Mouse (Mus musculus): ENCODE measurements around the gene Robo4. TPM values are rescaled to one million over a fixed set of nuclear protein-coding genes. Genes with fewer than 3 reads are reported as not detected.

Gene Robo4
- polyA plus RNA-seq, 1 experiment from 2014 or later: 6.2 TPM

GRCm38 (mm10) chr9:37432026-37432666, 30.4 kb downstream of the Robo4 start:
- Histone ChIP-seq H3K9me3 (replicated peaks) (no peaks in the 10 kb centered on the region), H3K4me2 (peak overlapping the region; percentile 68), H3K27ac (ENCODE audit: poor library complexity, severe bottlenecking) (no peak overlapping the region), H3K4me3 (peak overlapping the region; percentile 39), H3K27me3 (replicated peaks) (peaks cover 83% of the 10 kb centered on the region), H3K4me1 (replicated peaks) (peaks cover 24% of the 10 kb centered on the region), H3K9ac (no peak overlapping the region), H3K36me3 (no peaks in the 10 kb centered on the region)
- WGBS: 3% methylated on average over 16 of the region's 17 CpGs
- ATAC-seq (ENCODE audit: insufficient number of reproducible peaks, low FRiP score): no peak

GRCm38 (mm10) chr9:37432720-37433421, 31.2 kb downstream of the Robo4 start, which contains the start of gene Robo3:
Gene Robo3 (minus strand): TSS chr9:37433246.
- H3K4me1 ChIP-seq (replicated peaks): peaks cover 24% of the 10 kb centered on the region
- H3K9ac ChIP-seq: no peak within 1 kb of the TSS
- under 1% methylated on average over 39 of the region's 40 CpGs for WGBS

GRCm38 (mm10) chr9:37433823-37434560, 32.3 kb downstream of the Robo4 start:
- no peaks in the 10 kb centered on the region for H3K36me3 ChIP-seq
- no peak overlapping the region for H3K9ac ChIP-seq
- no peaks in the 10 kb centered on the region for H3K9me3 ChIP-seq (replicated peaks)
- H3K27ac ChIP-seq (ENCODE audit: poor library complexity, severe bottlenecking): no peak overlapping the region
- WGBS: 2% methylated on average over 18 of the region's 18 CpGs
- H3K4me3 ChIP-seq: 0 out of 2 replicates have a peak overlapping the region, but pooled peaks have one; percentile 39
- H3K4me1 ChIP-seq (replicated peaks): peaks cover 28% of the 10 kb centered on the region
- ATAC-seq (ENCODE audit: insufficient number of reproducible peaks, low FRiP score): no peak
- H3K27me3 ChIP-seq (replicated peaks): peaks cover 77% of the 10 kb centered on the region
- peak overlapping the region; percentile 68 for H3K4me2 ChIP-seq

More at GRCm38 (mm10) chr9:37432720-37433421, 31.2 kb downstream of the Robo4 start, which contains the start of gene Robo3:
- peak within 1 kb of the TSS; percentile 68 for H3K4me2 ChIP-seq
- H3K27me3 ChIP-seq (replicated peaks): peaks cover 81% of the 10 kb centered on the region
- no peaks in the 10 kb centered on the region for H3K36me3 ChIP-seq
- no peak within 1 kb of the TSS for H3K27ac ChIP-seq (ENCODE audit: poor library complexity, severe bottlenecking)
- H3K9me3 ChIP-seq (replicated peaks): no peaks in the 10 kb centered on the region
- ATAC-seq (ENCODE audit: insufficient number of reproducible peaks, low FRiP score): no peak; the same call in 1 of the 2 replicates
- H3K4me3 ChIP-seq: peak within 1 kb of the TSS; percentile 39

GRCm38 (mm10) chr9:37434932-37435331, 33.2 kb downstream of the Robo4 start:
- Histone ChIP-seq H3K9ac (no peak overlapping the region), H3K27ac (ENCODE audit: poor library complexity, severe bottlenecking) (no peak overlapping the region), H3K9me3 (replicated peaks) (no peaks in the 10 kb centered on the region), H3K4me3 (no peak overlapping the region), H3K27me3 (replicated peaks) (peaks cover 67% of the 10 kb centered on the region), H3K4me2 (no peak overlapping the region), H3K4me1 (replicated peaks) (peaks cover 28% of the 10 kb centered on the region), H3K36me3 (no peaks in the 10 kb centered on the region)
- no peak for ATAC-seq (ENCODE audit: insufficient number of reproducible peaks, low FRiP score)
- 1% methylated on average over 14 of the region's 14 CpGs for WGBS

GRCm38 (mm10) chr9:37435616-37436015, 33.9 kb downstream of the Robo4 start:
- Histone ChIP-seq H3K27ac (ENCODE audit: poor library complexity, severe bottlenecking) (no peak overlapping the region), H3K9me3 (replicated peaks) (no peaks in the 10 kb centered on the region), H3K4me3 (no peak overlapping the region), H3K27me3 (replicated peaks) (peaks cover 61% of the 10 kb centered on the region), H3K4me1 (replicated peaks) (peaks cover 28% of the 10 kb centered on the region), H3K9ac (no peak overlapping the region), H3K4me2 (no peak overlapping the region), H3K36me3 (no peaks in the 10 kb centered on the region)
- WGBS: 15% methylated on average over 4 of the region's 4 CpGs
- no peak for ATAC-seq (ENCODE audit: insufficient number of reproducible peaks, low FRiP score)

GRCm38 (mm10) chr9:37437772-37438735, 36.4 kb downstream of the Robo4 start:
- peaks cover 37% of the 10 kb centered on the region for H3K27me3 ChIP-seq (replicated peaks)
- 24% methylated on average over 3 of the region's 3 CpGs for WGBS
- ATAC-seq (ENCODE audit: insufficient number of reproducible peaks, low FRiP score): no peak

GRCm38 (mm10) chr9:37452401-37452800, 50.7 kb downstream of the Robo4 start:
- peaks cover 6% of the 10 kb centered on the region; the same call in 1 of the 2 replicates for H3K4me1 ChIP-seq (replicated peaks)
- under 1% methylated on average over 5 of the region's 5 CpGs for WGBS
- H3K9ac ChIP-seq: no peak overlapping the region

More at GRCm38 (mm10) chr9:37437772-37438735, 36.4 kb downstream of the Robo4 start:
- Histone ChIP-seq H3K9ac (no peak overlapping the region), H3K9me3 (replicated peaks) (no peaks in the 10 kb centered on the region), H3K4me3 (no peak overlapping the region), H3K4me1 (replicated peaks) (peaks cover 17% of the 10 kb centered on the region), H3K36me3 (no peaks in the 10 kb centered on the region), H3K27ac (ENCODE audit: poor library complexity, severe bottlenecking) (no peak overlapping the region), H3K4me2 (no peak overlapping the region)

GRCm38 (mm10) chr9:37453328-37453727, 51.6 kb downstream of the Robo4 start:
- peaks cover 6% of the 10 kb centered on the region; the same call in 1 of the 2 replicates for H3K4me1 ChIP-seq (replicated peaks)
- no peak overlapping the region for H3K4me2 ChIP-seq
- H3K9ac ChIP-seq: no peak overlapping the region
- ATAC-seq (ENCODE audit: insufficient number of reproducible peaks, low FRiP score): no peak
- 38% methylated on average over 4 of the region's 4 CpGs for whole genome bisulfite sequencing
- peaks cover 78% of the 10 kb centered on the region for H3K27me3 ChIP-seq (replicated peaks)
- H3K36me3 ChIP-seq: no peaks in the 10 kb centered on the region
- no peaks in the 10 kb centered on the region for H3K9me3 ChIP-seq (replicated peaks)
- H3K4me3 ChIP-seq: no peak overlapping the region
- H3K27ac ChIP-seq (ENCODE audit: poor library complexity, severe bottlenecking): no peak overlapping the region

More at GRCm38 (mm10) chr9:37452401-37452800, 50.7 kb downstream of the Robo4 start:
- no peaks in the 10 kb centered on the region for H3K36me3 ChIP-seq
- H3K27ac ChIP-seq (ENCODE audit: poor library complexity, severe bottlenecking): no peak overlapping the region
- H3K9me3 ChIP-seq (replicated peaks): no peaks in the 10 kb centered on the region
- H3K27me3 ChIP-seq (replicated peaks): peaks cover 69% of the 10 kb centered on the region
- H3K4me3 ChIP-seq: no peak overlapping the region
- H3K4me2 ChIP-seq: no peak overlapping the region
- no peak for ATAC-seq (ENCODE audit: insufficient number of reproducible peaks, low FRiP score)

- no peak overlapping the region for H3K4me3 ChIP-seq
- H3K36me3 ChIP-seq: no peaks in the 10 kb centered on the region
- no peak overlapping the region for H3K4me2 ChIP-seq
- H3K27me3 ChIP-seq (replicated peaks): peaks cover 84% of the 10 kb centered on the region
- no peak overlapping the region for H3K9ac ChIP-seq
- H3K9me3 ChIP-seq (replicated peaks): no peaks in the 10 kb centered on the region
- 20% methylated on average over 6 of the region's 6 CpGs for WGBS
- peaks cover 6% of the 10 kb centered on the region; the same call in 1 of the 2 replicates for H3K4me1 ChIP-seq (replicated peaks)
- no peak for ATAC-seq (ENCODE audit: insufficient number of reproducible peaks, low FRiP score)
- H3K27ac ChIP-seq (ENCODE audit: poor library complexity, severe bottlenecking): no peak overlapping the region
These were observed 52.4 kb downstream of the Robo4 start for GRCm38 (mm10) chr9:37454011-37454492.

- WGBS: 14% methylated on average over 3 of the region's 3 CpGs
These were observed 53.3 kb downstream of the Robo4 start for GRCm38 (mm10) chr9:37454991-37455390.

More at GRCm38 (mm10) chr9:37454991-37455390, 53.3 kb downstream of the Robo4 start:
- H3K9ac ChIP-seq: no peak overlapping the region
- ATAC-seq (ENCODE audit: insufficient number of reproducible peaks, low FRiP score): no peak
- no peak overlapping the region for H3K27ac ChIP-seq (ENCODE audit: poor library complexity, severe bottlenecking)
- peaks cover 6% of the 10 kb centered on the region; the same call in 1 of the 2 replicates for H3K4me1 ChIP-seq (replicated peaks)
- H3K4me3 ChIP-seq: no peak overlapping the region
- peaks cover 91% of the 10 kb centered on the region for H3K27me3 ChIP-seq (replicated peaks)
- H3K9me3 ChIP-seq (replicated peaks): no peaks in the 10 kb centered on the region
- no peaks in the 10 kb centered on the region for H3K36me3 ChIP-seq
- no peak overlapping the region for H3K4me2 ChIP-seq

All from heart, embryonic 12.5 days (tissue).